Mouse (Mus musculus) gastrocnemius, adult 18-20 months (tissue): ENCODE data around the gene Pacrg. TPM values are rescaled to one million over a fixed set of nuclear protein-coding genes. Genes with fewer than 3 reads are reported as not detected.

ENCODE experiments used
- DNase-seq: peaks from one replicate; pipeline ENCODE4 v3.0.0; 2021; ENCODE audit warnings: low spot score
- total RNA-seq, 2 experiments: library from RNA; stranded (reverse); gene quantifications; 2 replicates each; pipeline ENCODE4 v1.2.3; 2021

Gene Pacrg
- total RNA-seq, 2 experiments from 2014 or later, result 2.2 to 2.6 TPM

DNA sequence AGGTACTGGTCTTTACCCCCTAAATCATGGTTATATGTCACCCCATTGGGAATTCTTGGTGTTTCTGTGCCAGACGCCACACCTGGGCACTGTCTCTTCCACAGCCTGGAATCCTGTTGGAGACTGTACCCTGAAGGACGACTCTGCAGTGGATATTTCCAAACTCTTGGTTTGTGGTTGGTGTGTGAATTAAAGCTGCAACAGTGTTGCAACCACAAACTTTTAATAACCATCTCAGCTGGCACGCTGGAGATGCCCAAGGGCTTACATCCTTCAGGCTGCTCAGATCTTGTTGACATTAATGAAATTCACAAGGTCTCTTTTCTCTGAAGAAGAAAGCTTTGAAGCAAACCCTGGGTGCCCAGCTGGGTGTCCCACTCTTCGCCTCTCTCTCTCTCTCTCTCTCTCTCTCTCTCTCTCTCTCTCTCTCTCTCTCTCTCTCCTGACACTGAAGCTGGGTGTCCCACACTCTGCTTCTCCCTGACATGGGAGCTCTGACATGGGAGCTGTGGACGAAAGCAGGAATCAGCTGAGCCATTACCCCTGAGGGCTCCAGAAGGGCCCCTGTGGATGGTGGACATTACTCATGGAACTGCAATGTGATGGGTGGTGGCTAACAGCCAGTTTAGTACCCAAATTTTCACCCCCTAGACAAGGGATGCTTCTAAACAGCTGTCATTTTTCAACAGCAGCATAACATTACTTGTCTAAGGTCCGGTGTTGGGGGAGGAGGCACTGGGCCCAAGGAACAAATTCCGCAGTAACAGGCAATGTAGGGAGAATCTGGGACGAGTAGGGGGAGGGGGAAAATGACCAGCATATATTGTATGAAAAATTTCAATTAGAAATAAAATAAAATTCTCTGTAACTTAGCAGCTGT, 429.3 kb downstream of the Pacrg start:
- no peak for DNase-seq

DNA sequence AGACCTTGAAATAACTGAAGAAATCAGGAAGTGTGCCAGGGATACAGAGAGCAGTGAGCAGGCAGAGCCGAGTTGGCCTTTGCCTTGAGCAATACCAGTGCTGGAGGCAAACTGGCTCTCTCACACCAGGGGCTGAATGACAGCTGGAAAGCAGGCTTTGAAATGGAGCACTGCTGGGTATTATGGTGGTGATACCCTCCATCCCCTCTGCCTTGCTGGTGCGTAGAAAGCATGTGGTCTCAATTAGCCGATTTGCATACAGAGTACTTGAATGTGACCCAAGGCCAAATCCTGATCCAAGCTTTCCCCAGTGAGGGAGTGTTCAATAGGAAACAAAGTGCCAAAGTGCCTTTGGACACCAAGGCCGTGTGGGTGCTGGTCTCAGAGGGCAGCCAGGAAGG, 431.4 kb downstream of the Pacrg start:
- peak; percentile 57 for DNase-seq

DNA sequence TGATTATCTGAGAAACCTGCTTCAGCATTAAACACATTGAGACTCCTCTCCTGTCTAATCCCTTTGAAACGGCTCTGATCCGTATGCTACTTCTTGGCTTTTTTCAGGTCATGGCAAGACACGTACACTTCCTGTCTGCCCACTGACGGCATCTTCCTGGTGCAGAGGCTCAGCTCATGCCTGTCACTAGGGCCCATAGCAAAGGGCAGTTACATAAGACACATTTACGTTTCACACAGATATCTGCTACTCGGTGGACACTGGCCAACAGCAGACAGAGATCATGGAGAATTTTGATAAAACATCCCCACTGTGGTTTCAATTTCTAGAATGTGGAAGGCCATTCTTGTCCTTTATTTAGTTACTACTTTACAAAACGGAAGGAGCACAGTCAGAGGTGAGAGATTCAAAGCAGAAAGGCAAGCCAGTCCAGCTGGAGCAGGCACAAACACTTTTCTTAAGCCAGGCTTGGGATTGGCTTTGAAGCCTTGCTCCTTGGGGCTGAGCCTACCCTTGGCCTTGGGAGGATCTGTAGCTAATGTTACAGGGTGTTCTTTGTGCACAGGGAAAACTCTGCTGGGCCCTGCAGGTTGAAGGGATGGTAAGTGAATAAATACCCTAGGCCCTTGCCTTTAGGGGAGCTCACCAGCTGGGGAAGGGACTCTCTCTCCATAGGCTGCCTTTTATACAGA, 432.9 kb downstream of the Pacrg start:
- peak; percentile 57 for DNase-seq

DNA sequence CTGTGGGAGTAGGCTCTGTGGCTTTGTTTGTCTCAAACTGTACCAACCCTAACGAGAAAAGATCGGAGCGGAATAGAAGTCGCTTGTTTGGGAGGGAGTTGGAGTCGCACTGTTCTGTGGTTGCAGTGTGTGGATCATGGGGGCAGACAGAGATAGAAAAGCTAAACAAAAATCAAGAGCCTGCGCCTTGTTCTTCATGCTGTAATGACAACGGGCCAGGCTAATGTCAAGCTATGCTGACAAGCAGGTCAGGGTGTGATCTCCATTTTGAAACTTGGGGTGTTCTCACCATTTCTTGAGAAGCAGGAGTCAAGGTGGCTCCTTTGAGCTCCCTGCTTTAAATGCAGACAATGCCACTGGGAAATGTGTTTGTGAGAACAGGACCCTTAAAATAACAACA, 433.8 kb downstream of the Pacrg start:
- DNase-seq, result no peak

DNA sequence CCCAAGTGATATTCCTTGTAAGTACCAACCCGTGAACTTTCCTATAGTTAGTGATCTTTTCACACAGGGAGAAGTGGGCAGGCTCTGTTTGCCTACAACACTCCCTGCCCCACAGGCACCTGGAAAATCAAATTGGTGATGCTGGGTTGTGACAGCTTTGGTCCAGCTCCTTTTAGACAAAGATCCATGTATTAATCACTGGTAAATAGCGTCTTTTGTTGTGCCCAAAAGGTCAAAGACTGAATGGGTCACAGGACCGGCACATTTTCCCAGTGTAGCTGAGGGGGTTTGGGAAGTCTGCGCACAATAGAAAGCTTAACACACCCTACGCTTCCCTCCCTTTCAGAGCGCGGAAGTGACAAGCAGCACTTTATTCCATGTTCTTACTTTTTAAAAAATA, 434.2 kb downstream of the Pacrg start:
- no peak for DNase-seq

DNA sequence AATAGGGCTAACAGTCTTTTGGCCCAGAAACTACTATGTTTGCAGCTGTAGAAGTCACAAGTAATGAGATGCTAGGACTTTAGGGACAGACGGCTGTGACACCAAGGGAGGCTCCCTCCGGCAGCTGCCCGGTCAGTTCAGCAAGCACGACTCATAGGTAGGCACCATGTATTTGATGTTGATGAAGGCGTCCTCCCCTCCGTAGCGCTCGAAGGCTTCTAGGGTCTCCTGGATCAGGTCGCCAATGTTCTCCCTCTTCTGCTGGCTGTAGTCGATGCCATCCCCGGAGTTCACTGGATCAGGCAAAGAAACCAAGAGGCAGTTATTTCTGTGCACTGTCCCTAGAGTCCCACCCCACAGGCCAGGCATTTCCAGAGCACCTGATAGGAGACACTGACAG, 436.9 kb downstream of the Pacrg start:
- DNase-seq, result no peak

DNA sequence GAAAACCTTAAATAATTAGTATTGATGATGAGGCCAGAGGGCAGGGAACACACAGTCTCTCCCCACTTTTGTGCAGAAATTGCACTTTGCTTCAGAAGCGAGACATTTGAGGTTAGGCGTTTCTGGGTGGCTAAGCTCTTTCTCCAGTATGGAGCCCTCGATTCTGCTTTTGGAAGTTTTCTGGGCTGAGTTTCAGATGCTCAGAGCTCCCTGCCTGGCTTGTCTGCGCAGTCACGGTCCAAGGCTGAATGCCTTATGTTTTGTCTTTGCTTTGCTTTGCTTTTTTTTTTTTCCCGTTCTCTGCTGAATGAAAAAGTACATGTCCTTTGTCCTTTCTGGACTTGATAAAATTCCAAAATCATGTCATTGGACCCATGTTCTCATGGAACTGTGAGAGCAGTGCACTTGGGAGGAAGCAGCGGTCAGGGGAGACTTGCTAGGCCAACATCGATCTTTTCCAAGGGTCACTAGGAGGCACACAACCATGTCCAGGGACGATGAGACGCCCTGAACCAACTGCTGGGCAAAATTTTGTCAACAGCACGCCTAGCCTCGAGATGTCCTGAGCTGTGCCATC, 438.0 kb downstream of the Pacrg start:
- no peak for DNase-seq

DNA sequence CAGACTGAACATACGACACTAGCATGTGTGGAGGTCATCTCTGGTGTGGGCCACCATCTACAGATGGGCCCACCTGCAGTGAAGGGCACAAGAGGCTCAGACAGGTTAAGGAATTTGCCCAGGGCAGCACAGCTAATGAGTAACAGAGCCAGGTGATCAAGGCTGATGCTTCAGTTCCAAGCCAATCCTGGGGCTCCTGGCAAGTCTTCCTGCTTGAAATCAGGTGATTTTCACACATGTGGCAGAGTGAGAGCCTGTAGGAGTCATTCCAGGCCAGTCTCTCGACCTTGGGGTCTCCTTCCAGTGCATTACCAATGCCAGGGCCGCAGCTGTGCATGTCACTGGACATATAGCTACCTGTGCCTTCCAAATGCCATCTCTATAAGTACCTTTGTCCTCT, 438.6 kb downstream of the Pacrg start:
- DNase-seq, result no peak

DNA sequence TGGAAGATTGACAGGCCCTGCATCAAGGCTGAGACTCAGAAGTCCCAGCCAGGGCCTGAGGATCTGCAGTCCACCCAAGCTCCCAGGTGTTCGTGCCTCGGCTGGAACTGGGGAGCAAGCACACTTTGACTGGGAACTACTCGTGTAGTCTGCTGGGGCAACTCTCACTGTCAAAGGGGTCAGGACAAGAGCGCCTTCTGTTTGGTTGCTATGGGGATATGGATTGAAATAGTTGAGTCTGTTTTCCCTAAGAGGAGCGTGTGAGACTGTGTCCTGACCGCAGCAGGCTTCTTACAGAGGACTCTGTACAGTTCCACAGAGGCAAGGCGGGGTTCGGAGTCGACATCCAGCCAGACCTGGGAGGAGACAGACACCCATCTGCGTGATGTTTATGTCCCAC, 440.4 kb downstream of the Pacrg start:
- DNase-seq, result no peak

DNA sequence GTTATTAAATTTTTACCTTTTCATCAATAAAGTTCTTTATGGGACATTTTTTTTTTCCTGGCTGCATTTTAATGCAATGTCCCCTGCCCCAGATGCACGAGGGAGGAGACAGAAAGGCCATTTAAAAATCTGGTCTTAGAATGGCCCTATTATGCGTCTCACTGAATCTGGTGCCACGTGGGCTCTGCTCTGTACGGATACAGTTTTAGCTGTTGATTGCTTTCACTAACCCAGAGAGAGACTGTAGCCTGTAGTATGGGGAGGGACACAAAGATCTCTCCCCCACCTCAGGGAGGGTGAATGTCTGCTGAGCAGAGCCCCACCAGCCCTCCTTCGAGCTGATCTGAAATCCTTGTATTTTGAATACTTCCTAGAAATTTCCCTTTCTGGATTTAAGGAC, 441.2 kb downstream of the Pacrg start:
- DNase-seq, result no peak

DNA sequence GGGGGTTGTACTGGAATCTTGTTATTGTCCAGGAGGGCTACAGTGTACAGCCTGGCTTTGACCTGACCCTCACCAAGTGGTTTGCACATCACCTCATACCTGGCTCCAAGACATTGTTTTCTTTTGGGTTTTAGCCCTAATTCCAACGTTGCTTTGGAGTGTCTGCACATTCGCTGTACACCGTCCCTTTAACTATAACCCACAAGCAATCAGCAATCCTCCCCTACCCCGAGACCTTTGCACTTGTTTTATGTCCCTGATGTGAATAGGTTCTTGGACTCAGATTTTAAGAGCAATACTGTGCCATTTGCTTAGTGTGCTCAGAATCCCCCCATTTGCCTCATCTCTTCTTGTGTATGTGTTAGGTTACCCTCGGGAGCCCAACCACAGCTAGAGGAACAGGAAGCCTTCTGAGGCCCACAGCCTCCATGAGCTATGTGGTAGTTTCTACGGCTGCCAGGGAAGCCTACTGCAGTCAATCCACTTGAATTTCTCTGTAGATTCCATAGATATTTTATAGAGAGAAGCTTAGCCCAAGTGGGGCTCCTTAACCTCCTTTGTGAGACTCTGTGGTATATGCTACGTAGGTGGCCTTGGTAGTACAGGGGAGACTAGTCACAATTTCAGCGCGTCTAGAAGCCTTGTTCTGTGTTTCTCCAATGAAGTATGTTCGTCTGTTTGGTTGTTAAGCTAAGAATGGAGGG, 442.0 kb downstream of the Pacrg start:
- DNase-seq, result no peak

DNA sequence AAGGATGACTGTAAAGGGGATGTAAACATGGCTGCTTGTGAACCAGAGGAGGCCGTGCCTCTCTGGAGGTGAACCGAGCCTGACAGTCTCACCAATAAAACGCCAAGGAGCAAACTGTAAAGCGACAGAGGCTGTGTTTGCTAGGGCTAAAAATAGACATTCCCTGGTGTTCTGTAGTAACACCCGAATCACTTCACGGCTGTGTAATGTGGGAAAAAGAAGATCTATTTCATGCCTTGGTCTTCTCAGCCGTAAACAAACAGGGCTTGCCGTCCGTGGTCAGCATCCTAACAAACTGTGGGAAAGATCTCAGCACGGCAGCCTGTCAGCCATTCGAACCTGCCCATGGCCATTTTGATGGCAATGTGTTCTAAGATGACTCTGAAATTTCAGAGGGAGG, 442.8 kb downstream of the Pacrg start:
- no peak for DNase-seq

DNA sequence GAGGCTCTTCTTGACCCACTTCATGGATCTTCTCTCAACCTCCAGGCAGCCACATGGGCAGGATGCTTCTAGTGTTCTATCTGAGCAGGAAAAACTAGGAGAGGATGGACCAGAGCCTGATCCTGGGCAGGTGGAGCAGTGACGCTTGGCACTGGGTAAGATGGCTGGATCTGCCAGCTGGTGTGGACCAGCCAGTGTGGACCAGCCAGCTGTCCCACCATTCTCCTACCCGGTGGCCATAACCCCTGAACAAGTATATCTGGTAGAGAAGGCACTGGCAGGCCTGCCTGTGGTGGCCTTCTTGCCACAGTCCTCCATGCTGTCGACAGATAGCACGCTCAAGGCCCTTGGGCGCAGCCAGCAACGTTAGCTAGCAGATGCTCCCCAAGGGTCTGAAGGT, 443.2 kb downstream of the Pacrg start:
- no peak for DNase-seq

DNA sequence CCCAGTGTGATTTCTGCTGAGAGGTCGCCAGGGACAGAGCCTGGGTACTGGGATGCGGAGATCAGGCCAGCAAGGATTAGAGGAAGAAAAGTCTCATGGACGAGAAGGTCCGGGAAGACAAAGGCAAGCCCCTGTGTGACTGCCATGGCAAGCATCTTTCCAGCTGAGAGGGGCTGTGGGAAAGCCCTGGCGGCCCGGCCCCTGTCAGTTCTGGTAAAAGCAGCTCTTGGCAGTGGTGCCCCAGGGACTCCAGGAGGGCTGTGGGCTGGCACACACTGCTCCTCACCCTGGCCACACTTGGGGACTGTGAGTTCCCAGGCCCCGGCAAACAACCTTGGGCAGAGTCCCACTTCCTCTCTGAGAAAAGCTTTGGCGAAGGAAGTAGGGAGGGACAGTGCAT, 445.3 kb downstream of the Pacrg start:
- peak; percentile 47 for DNase-seq

DNA sequence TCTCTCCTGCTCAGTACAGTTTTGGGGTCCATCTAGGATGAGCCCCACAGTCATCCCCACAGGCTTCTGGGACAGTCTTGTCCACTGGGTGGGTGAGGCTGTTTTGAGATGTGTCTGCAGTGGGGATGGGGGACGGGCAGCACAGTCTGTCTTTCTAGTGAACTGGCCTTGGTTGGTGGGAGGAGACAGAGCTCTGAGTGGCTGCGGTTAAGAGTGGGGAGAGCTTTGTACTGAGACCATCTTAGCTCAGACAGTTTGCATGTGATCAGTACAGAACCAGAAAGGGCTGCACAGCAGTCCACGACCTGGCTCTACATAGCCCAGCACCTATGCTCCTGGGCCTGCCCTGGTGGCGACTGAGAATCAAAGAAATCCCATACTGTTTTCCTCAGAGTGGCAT, 446.3 kb downstream of the Pacrg start:
- DNase-seq, result no peak

DNA sequence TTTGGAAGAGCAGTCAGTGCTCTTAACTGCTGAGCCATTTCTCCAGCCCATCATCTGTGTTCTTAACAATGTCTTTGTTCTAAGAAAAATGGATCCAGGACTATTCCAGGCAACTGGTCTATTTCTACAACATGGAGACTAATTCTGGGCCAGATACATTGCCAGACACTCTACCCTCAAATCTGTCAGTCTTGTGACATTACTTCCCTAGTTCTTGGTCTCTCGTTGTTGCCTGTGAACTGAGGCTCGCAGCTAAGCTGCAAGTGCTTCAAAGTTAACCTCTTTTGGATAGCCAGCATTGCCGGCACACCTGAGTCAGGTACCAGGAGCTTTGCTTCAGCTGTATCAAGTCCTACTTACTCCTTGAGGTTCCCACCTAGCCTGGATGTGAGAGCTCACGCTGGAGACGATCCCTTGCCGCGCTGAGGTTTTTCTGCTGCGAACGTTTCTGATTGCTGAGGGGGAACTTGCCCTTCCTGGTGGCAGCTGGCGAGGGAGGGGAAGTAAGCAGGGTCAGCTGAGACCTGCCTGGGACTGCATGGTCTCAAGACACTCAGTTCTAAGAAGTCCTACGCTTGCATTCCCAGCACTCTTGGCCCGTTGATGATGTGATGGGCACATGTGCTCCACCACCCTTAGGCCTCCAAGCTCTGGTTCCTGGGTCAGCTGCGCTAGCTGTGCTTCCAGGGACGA, 447.6 kb downstream of the Pacrg start:
- no peak for DNase-seq

DNA sequence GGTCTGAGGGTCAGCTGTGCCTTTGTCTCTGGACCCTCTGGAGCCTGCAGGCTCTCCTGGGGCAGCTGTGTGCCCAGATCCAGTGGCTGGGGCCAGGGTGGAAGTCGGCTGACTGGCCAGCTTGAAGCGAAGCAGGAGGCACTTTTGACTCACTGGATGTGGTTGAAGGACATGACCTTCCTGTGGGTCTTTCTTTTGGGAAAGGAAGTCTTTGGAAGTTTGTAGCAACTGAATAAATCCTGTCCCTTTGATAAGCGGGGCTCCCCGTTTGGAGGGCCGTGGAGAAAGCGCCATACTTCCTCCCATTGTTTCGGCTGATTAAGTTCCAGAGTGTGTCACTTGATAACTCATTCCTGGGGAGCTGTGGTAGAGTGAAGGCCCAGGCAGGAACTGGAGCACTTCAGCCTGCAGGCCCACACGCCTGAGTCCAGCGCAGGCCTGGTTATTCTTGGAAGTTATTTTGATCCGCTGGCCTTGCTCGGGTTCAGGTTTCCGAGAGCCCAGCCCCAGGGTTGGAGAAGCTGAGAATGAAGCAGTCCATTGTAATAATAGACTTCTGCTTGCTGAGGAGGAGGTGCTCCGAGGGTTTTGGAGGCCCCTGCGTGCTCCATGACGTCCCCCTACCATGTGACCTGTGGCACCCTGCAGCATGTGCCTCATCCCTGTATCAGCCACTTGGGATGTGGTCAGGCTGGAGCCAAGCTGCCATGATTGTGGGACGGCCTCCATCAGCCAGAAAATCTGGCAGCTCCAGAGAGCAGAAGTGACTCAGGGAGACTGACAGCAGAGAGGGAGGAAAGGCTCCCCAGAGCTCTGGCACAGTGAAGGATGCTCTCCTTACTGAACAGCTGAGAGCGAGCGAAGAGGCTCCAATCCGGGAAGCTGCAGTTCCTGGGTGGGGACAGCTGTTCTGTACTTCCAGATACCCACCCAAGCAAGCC, 449.6 kb downstream of the Pacrg start:
- DNase-seq, result peak; percentile 87

DNA sequence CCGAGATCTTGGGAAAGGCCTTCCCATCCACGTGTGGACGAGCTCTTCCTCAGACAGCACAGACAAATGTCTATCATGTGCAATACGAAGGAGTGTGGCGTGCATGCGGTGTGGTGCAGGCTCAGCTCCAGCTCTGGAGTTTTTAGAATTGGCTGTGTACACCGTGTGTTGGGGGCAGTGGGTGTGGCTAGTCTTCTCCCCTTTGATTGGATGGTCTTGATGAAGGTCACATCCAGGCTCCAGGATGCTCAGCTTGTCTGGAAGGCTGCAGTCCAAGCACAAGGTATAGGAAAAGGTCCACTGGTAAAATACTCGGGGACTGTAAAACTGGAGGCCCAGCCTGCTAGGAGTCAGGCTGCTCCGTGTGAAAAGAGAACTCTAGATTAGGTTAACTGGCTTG, 450.4 kb downstream of the Pacrg start:
- DNase-seq, result no peak

DNA sequence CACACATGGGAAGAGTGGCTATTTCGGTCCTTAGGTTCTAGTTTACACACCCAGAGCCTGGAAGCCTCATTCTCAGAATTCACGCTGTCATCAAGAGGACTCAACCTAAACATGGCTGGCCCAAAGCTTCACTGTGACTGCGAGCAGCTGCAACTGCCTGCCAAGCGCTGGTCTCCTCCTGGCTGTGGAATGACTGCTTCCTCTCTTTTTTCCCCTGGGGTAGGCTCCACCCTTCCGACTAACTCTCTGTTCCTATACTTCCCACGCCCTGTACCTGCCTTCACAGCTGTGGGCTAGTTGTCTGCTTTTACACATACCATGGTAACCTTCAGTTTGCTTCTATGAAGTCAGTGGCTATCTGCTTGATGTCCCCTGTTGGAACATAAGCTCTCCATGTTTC, 453.6 kb downstream of the Pacrg start:
- no peak for DNase-seq

DNA sequence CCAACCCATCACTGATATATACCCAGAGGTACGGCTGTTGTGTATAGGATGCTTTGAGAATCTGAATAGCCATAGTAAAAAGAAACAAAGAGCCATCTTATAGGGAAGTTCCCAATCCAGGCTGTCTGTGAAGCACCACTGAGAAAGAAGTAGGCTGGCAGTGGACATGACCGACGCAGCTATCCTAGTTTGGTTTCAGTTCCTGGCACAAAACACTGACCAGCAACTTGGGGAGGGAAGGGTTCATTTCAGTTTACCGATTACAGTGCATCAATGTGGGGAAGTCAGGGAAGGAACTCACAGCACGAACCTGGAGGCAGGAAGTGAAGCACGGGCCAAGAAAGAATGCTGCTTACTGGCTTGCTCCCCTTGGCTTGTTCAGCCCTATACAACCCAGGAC, 456.7 kb downstream of the Pacrg start:
- no peak for DNase-seq
